Mouse (Mus musculus) embryonic facial prominence, embryonic 13.5 days (tissue): ENCODE results near the gene Wbp11. TPM values are rescaled to one million over a fixed set of nuclear protein-coding genes. Genes with fewer than 3 reads are reported as not detected.

Source experiments
- ATAC-seq: fragments of 200-750 bp; cut with Nextera tagmentation; 2 replicates; pipeline ENCODE4 v1.8.0; 2017; ENCODE audit warnings: low read depth; ENCODE audit not compliant: insufficient number of reproducible peaks, insufficient read depth, low FRiP score, low TSS enrichment
- H3K27ac ChIP-seq: fragments of 300-500 bp; sonication (generic); 2 replicates; pipeline ENCODE4 v1.5.1; 2015; ENCODE audit warnings: moderate library complexity, mild to moderate bottlenecking, inconsistent platforms
- H3K27me3 ChIP-seq: fragments of 300-500 bp; sonication (generic); 2 replicates; pipeline ENCODE4 v1.6.1; 2015; ENCODE audit warnings: mild to moderate bottlenecking, inconsistent platforms
- H3K36me3 ChIP-seq: fragments of 300-500 bp; sonication (generic); 2 replicates; pipeline ENCODE4 v1.6.1; 2015; ENCODE audit warnings: mild to moderate bottlenecking, inconsistent platforms
- H3K4me1 ChIP-seq: fragments of 300-500 bp; sonication (generic); 2 replicates; pipeline ENCODE4 v1.6.1; 2015; ENCODE audit warnings: inconsistent platforms
- H3K4me2 ChIP-seq: fragments of 300-500 bp; sonication (generic); 2 replicates; pipeline ENCODE4 v1.6.1; 2015; ENCODE audit warnings: moderate library complexity, mild to moderate bottlenecking, inconsistent platforms
- H3K4me3 ChIP-seq: fragments of 300-500 bp; sonication (generic); 2 replicates; pipeline ENCODE4 v1.5.1; 2015; ENCODE audit warnings: mild to moderate bottlenecking, inconsistent platforms
- H3K9ac ChIP-seq: fragments of 300-500 bp; sonication (generic); 2 replicates; pipeline ENCODE4 v1.6.1; 2015; ENCODE audit warnings: mild to moderate bottlenecking, inconsistent platforms
- H3K9me3 ChIP-seq: fragments of 300-500 bp; sonication (generic); 2 replicates; pipeline ENCODE4 v1.6.1; 2016; ENCODE audit warnings: inconsistent platforms
- whole genome bisulfite sequencing: fragments of 180-500 bp; shearing (Covaris S2); methylation state at CpG from one replicate; pipeline ENCODE4 v1.1.7; 2015; ENCODE audit warnings: mixed read lengths; 5-methylcytosine and 5-hydroxymethylcytosine counted together
- polyA plus RNA-seq: library from polyadenylated mRNA; unstranded; fragments of >200 nt; fragmentation: Nextera tagmentation; extraction: Ambion mirVana; gene quantifications from 2 replicates; pipeline ENCODE4 v1.2.1, GENCODE M21; 2015

Gene Wbp11
- polyA plus RNA-seq, 1 experiment from 2014 or later = 110 TPM

DNA sequence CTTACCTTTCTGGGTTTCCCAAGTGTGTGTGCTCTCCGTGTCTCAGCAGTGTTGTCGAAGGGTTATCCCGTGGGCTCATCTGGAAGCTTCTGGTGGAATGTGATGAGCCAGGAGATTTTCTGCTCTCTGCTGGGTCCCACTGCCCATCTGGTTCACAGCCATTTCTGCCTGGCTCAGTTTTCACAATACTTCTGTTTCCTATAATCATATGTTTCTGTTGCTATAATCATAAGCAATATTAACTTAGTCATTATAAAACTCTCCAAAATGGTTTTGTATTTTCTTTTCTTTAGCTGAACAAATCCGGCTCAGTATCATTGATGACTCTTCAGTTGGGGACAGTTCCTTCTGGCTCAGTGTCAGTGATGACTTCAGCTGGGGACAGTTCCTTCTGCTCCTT, 7.3 kb upstream of the Wbp11 start, which contains the start of gene Smco3:
Gene Smco3 (minus strand): TSS at position 101 of the 400 bp plus-strand sequence.
- Histone ChIP-seq H3K36me3 (no peaks in the 10 kb centered on the region), H3K27me3 (no peaks in the 10 kb centered on the region), H3K9me3 (no peaks in the 10 kb centered on the region), H3K27ac (no peak within 1 kb of the TSS), H3K4me1 (peaks cover 6% of the 10 kb centered on the region; the same call in 1 of the 2 replicates), H3K4me2 (peak within 1 kb of the TSS; percentile 39), H3K9ac (0 out of 2 replicates have a peak within 1 kb of the TSS, but pooled peaks have one; percentile 47), H3K4me3 (peak within 1 kb of the TSS; percentile 18)
- no peak for ATAC-seq
- WGBS = 20% methylated on average over 4 of the region's 4 CpGs

DNA sequence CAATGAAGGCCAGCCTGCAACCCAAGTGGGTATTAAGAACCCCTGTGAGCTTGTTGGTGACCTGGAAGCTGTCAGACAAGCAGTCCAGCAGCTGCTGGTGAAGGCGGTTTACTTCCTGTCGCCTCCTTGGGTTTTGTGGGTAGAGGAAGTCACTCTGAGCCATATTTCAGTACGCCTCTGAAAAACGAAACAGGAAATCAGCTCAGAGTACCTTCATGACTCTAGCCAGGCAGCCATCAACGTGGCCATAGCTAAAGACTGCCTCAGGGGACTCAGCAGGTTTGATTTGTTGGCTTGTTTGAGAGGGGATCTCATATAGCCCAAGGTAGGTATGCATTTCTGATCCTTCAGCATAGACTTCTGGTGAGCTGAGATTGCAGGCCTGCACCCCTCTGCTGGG, 3.7 kb upstream of the Wbp11 start:
- H3K4me2 ChIP-seq = no peak overlapping the region
- no peak for ATAC-seq

DNA sequence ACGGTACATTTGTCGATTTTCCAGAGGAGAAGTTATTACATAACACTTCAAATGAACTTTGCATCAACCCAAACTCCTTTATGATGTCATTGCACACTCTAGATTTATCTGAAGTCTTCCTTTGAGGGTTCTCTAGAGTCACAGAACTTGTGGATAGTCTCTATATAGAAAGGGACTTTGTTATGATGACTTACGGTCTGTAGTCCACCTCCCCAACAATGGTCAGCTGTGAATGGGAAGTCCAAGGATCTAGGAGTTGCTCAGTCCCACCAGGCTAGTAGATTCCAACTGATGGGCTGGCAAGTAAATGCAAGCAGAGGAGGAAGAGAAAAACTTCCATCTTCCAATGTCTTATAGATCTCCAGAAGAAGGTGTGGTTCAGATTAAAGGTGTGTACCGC, 648 bp upstream of the Wbp11 start:
- Histone ChIP-seq H3K9me3 (no peaks in the 10 kb centered on the region), H3K4me1 (peaks cover 7% of the 10 kb centered on the region), H3K9ac (peak overlapping the region; percentile 63), H3K4me3 (peak overlapping the region; percentile 100), H3K4me2 (peak overlapping the region; percentile 59), H3K27ac (peak overlapping the region; percentile 73), H3K27me3 (no peaks in the 10 kb centered on the region), H3K36me3 (peaks cover 17% of the 10 kb centered on the region)
- ATAC-seq = no peak
- 33% methylated on average over 4 of the region's 4 CpGs for WGBS

More for the DNA sequence above, 3.7 kb upstream of the Wbp11 start:
- no peaks in the 10 kb centered on the region for H3K36me3 ChIP-seq
- H3K4me3 ChIP-seq = no peak overlapping the region
- H3K4me1 ChIP-seq = peaks cover 12% of the 10 kb centered on the region
- no peak overlapping the region for H3K9ac ChIP-seq
- H3K27ac ChIP-seq = no peak overlapping the region
- H3K27me3 ChIP-seq = no peaks in the 10 kb centered on the region
- 65% methylated on average over 5 of the region's 5 CpGs for WGBS
- no peaks in the 10 kb centered on the region for H3K9me3 ChIP-seq

DNA sequence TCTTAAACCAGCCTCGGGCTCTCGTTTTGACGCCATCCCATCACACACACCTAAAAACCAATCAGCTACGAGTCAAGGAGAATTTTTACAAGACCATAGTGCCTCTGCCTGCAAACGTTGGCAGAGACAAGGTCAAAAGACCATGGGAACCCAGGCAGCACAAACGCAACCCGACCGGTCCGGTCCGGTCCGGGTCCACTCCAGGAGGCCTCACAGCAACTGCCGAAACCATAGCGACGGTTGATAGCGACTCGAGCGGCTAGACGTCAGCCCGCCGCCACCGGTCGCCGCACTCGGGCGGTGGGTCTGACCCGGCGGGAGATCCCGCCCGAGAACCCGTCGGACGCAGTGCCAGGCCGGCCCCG, 535 bp downstream of the Wbp11 start, which contains the start of gene BC049715:
Gene BC049715 (plus strand): TSS at position 111 of the 365 bp plus-strand sequence.
- H3K4me1 ChIP-seq = peaks cover 7% of the 10 kb centered on the region
- peak within 1 kb of the TSS; percentile 99 for H3K9ac ChIP-seq
- peak within 1 kb of the TSS; percentile 86 for H3K27ac ChIP-seq
- peak within 1 kb of the TSS; percentile 79 for H3K4me2 ChIP-seq
- 0% methylated on average over 34 of the region's 34 CpGs for WGBS
- H3K27me3 ChIP-seq = no peaks in the 10 kb centered on the region
- H3K4me3 ChIP-seq = peak within 1 kb of the TSS; percentile 100
- ATAC-seq = no peak
- H3K36me3 ChIP-seq = peaks cover 25% of the 10 kb centered on the region
- H3K9me3 ChIP-seq = no peaks in the 10 kb centered on the region

DNA sequence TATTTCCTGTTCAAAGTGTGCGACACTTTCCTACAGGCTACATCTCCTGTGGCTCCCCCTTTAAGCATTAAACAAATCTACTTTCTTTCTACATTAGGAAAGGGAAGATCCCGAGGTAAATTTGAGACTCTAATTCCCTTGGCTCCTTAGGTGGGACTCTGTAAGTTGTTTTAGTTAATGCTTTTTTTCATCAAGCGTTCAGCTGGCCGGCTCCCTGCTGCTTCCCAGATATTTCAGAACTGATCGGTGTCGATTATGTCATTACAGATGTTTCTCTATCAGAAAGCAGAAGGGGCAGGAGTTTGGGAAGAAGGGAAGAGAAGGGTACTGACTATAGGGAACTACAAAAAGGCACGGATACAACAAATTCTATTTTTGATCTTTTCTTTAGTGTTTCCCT, 917 bp downstream of the Wbp11 start:
- no peaks in the 10 kb centered on the region for H3K27me3 ChIP-seq
- H3K4me1 ChIP-seq = peaks cover 7% of the 10 kb centered on the region
- no peak overlapping the region for H3K27ac ChIP-seq
- H3K36me3 ChIP-seq = peaks cover 29% of the 10 kb centered on the region
- peak overlapping the region; percentile 79 for H3K4me2 ChIP-seq
- H3K4me3 ChIP-seq = peak overlapping the region; percentile 100
- H3K9me3 ChIP-seq = no peaks in the 10 kb centered on the region
- no peak for ATAC-seq
- peak overlapping the region; percentile 99 for H3K9ac ChIP-seq
- 16% methylated on average over 7 of the region's 7 CpGs for WGBS

DNA sequence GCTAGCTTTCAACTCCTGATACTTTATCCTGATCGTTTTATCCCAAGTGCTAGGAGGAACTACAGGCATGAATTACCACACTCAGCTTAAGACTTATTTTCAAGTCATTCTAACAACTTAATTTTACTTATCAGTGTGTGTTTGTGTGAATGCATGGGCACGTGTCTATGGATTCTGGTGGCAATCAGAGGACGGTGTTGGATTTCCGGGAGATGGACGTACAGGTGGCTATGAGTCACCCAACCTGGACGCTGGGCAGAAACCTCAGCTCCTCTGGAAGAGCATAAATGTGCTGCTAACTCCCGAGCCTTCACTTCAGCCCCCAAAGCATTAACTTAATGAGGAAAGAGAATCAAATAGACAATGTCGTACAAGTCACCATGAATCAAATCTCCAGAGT, 3.0 kb downstream of the Wbp11 start:
- Histone ChIP-seq H3K36me3 (peaks cover 50% of the 10 kb centered on the region), H3K27me3 (no peaks in the 10 kb centered on the region), H3K4me2 (no peak overlapping the region), H3K27ac (no peak overlapping the region), H3K4me1 (peaks cover 7% of the 10 kb centered on the region), H3K9ac (no peak overlapping the region), H3K4me3 (no peak overlapping the region), H3K9me3 (no peaks in the 10 kb centered on the region)
- ATAC-seq = no peak
- WGBS = 91% methylated on average over 8 of the region's 8 CpGs

DNA sequence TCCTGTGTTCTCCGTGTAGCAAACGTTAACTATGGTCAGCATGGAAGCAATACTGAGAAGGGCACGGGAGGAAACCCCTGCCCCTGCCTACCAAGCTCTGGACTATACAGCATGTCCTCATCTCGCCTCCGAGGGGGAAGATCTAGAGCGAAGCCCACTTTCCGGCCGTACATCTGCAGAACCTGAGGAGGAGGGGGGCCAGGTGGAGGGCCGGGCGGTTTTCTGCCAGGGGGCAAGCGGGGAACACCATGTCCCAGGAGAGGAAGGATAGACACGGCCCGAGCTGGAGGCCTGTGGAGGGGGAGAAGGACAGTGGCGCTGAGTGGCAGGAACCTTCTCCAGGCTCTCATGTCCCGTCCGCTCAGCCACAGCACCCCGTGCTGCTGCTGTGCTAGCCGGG, 6.9 kb downstream of the Wbp11 start:
- H3K36me3 ChIP-seq = peaks cover 88% of the 10 kb centered on the region
- no peak overlapping the region for H3K4me3 ChIP-seq
- H3K27ac ChIP-seq = no peak overlapping the region
- no peak overlapping the region for H3K4me2 ChIP-seq
- WGBS = 91% methylated on average over 18 of the region's 18 CpGs
- no peak for ATAC-seq
- H3K4me1 ChIP-seq = no peaks in the 10 kb centered on the region
- H3K9me3 ChIP-seq = no peaks in the 10 kb centered on the region
- H3K9ac ChIP-seq = no peak overlapping the region
- no peaks in the 10 kb centered on the region for H3K27me3 ChIP-seq

DNA sequence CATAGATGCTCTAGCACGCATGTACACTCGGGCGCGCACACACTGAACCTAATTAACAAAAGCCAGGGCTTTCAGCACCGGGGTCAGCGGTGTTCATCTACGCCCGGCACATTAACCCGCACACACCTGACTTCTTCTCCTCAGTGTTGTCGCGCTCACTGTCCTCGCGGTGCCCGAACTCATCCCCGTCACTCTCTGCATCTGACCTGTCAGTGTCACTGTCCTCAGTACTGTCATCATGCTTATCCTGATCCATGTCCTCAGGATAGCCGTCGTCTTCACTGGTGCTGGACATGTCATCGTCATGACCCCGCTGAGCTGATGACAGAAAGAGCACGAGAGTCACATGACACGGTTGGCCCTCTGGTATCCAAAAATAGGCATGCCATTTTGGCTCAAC, 7.7 kb downstream of the Wbp11 start:
- no peaks in the 10 kb centered on the region for H3K27me3 ChIP-seq
- no peak overlapping the region for H3K4me2 ChIP-seq
- peaks cover 90% of the 10 kb centered on the region for H3K36me3 ChIP-seq
- no peak for ATAC-seq
- H3K4me1 ChIP-seq = no peaks in the 10 kb centered on the region
- H3K27ac ChIP-seq = no peak overlapping the region
- no peak overlapping the region for H3K4me3 ChIP-seq
- H3K9ac ChIP-seq = no peak overlapping the region
- WGBS = 98% methylated on average over 21 of the region's 21 CpGs
- H3K9me3 ChIP-seq = no peaks in the 10 kb centered on the region

GRCm38 (mm10) chr6:136817549-136817948, 10.5 kb downstream of the Wbp11 start:
- H3K36me3 ChIP-seq = peaks cover 93% of the 10 kb centered on the region
- WGBS = 96% methylated on average over 3 of the region's 3 CpGs
- no peak for ATAC-seq

DNA sequence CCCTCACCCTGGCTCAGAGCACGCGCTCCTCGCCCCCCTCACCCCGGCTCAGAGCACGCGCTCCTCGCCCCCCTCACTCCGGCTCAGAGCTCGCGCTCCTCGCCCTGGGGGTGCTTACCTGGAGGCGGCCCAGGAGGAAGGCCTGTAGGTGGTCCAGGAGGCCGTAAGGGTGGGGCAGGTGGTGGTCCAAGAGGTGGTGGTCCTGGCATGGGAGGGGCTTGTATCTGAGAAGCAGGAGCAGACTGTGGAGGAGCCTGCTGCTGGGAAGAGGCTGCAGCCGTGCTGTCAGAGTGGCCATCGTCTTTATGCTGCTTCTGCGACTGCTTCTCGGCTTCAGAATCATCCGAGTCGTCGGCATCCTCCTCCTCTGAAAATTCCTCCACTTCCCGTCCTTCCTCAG, 11.2 kb downstream of the Wbp11 start:
- 90% methylated on average over 21 of the region's 21 CpGs for WGBS
- H3K4me3 ChIP-seq = no peak overlapping the region
- H3K36me3 ChIP-seq = peaks cover 93% of the 10 kb centered on the region
- no peaks in the 10 kb centered on the region for H3K9me3 ChIP-seq
- H3K27ac ChIP-seq = no peak overlapping the region
- ATAC-seq = no peak
- no peaks in the 10 kb centered on the region for H3K4me1 ChIP-seq
- no peak overlapping the region for H3K9ac ChIP-seq
- H3K4me2 ChIP-seq = no peak overlapping the region
- no peaks in the 10 kb centered on the region for H3K27me3 ChIP-seq

More at GRCm38 (mm10) chr6:136817549-136817948, 10.5 kb downstream of the Wbp11 start:
- Histone ChIP-seq H3K9ac (no peak overlapping the region; the same call in 1 of the 2 replicates), H3K4me1 (no peaks in the 10 kb centered on the region), H3K4me3 (no peak overlapping the region), H3K27me3 (no peaks in the 10 kb centered on the region), H3K27ac (no peak overlapping the region), H3K4me2 (no peak overlapping the region), H3K9me3 (no peaks in the 10 kb centered on the region)

DNA sequence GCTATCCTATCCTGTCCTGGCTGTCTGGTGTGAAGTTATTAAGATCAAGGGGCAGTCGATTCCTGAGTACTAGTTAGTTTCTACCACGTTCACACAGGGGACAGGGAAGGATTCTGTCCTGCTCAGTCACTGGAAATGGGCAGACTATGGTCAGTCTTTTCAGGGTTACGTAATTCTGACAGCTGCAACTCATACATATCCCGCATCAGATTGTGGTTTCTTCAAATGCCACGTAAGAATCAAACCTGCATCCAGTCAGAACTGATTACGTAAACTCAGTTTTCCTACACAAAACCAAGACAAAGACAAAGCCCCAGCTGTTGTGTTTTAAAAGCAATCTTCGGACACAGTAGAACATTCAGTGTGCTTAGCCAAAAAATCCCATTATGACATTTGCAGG, 12.7 kb downstream of the Wbp11 start:
- Histone ChIP-seq H3K9ac (no peak overlapping the region), H3K36me3 (peaks cover 82% of the 10 kb centered on the region)
- no peak for ATAC-seq

GRCm38 (mm10) chr6:136813117-136813516, 14.9 kb downstream of the Wbp11 start:
- no peaks in the 10 kb centered on the region for H3K9me3 ChIP-seq
- no peak overlapping the region for H3K4me3 ChIP-seq
- peaks cover 61% of the 10 kb centered on the region for H3K36me3 ChIP-seq
- 40% methylated on average over 4 of the region's 4 CpGs for WGBS
- H3K4me1 ChIP-seq = peaks cover 12% of the 10 kb centered on the region
- H3K4me2 ChIP-seq = no peak overlapping the region
- no peak overlapping the region for H3K27ac ChIP-seq
- H3K9ac ChIP-seq = no peak overlapping the region
- no peak for ATAC-seq
- no peaks in the 10 kb centered on the region for H3K27me3 ChIP-seq

More for the DNA sequence above, 12.7 kb downstream of the Wbp11 start:
- Histone ChIP-seq H3K9me3 (no peaks in the 10 kb centered on the region), H3K4me2 (no peak overlapping the region), H3K27ac (no peak overlapping the region), H3K4me1 (no peaks in the 10 kb centered on the region), H3K4me3 (no peak overlapping the region), H3K27me3 (no peaks in the 10 kb centered on the region)
- 94% methylated on average over 7 of the region's 7 CpGs for WGBS
